Mouse (Mus musculus) kidney, embryonic 14.5 days (tissue): ENCODE data around the gene Pa2g4. TPM values are rescaled to one million over a fixed set of nuclear protein-coding genes. Genes with fewer than 3 reads are reported as not detected.

ENCODE experiments used
- ATAC-seq: fragments of 200-750 bp; cut with Nextera tagmentation; 2 replicates; pipeline ENCODE4 v1.8.0; 2017; ENCODE audit warnings: moderate number of reproducible peaks, mild to moderate bottlenecking, moderate TSS enrichment, moderate library complexity; ENCODE audit not compliant: low FRiP score, low TSS enrichment
- H3K27ac ChIP-seq: fragments of 300-500 bp; sonication (generic); 2 replicates; pipeline ENCODE4 v1.5.1; 2014; ENCODE audit warnings: low read depth, mild to moderate bottlenecking, low read length, moderate library complexity, mixed read lengths
- H3K27me3 ChIP-seq: fragments of 300-500 bp; sonication (generic); 2 replicates; pipeline ENCODE4 v1.6.1; 2014; ENCODE audit warnings: mild to moderate bottlenecking, low read length; ENCODE audit not compliant: control insufficient read depth, insufficient read depth
- H3K36me3 ChIP-seq: fragments of 300-500 bp; sonication (generic); 2 replicates; pipeline ENCODE4 v1.6.1; 2014; ENCODE audit warnings: low read length, mixed read lengths; ENCODE audit not compliant: control insufficient read depth, insufficient read depth
- H3K4me1 ChIP-seq: fragments of 300-500 bp; sonication (generic); 2 replicates; pipeline ENCODE4 v1.6.1; 2014; ENCODE audit warnings: low read length, mixed read lengths; ENCODE audit not compliant: control insufficient read depth, insufficient read depth
- H3K4me2 ChIP-seq: fragments of 300-500 bp; sonication (generic); replicated peaks from 2 replicates; pipeline ENCODE4 v1.6.1; 2014; ENCODE audit warnings: low read depth, mild to moderate bottlenecking, low read length
- H3K4me3 ChIP-seq: fragments of 300-500 bp; sonication (generic); 2 replicates; pipeline ENCODE4 v1.5.1; 2014; ENCODE audit warnings: mild to moderate bottlenecking, low read length
- H3K9ac ChIP-seq: fragments of 300-500 bp; sonication (generic); 2 replicates; pipeline ENCODE4 v1.6.1; 2014; ENCODE audit warnings: low read depth, mild to moderate bottlenecking, low read length, moderate library complexity
- H3K9me3 ChIP-seq: fragments of 300-500 bp; sonication (generic); 2 replicates; pipeline ENCODE4 v1.6.1; 2016; ENCODE audit warnings: low read length; ENCODE audit not compliant: control insufficient read depth
- WGBS: fragments of 180-500 bp; shearing (Covaris S2); extraction: QIAGEN DNeasy Blood & Tissue Kit; methylation state at CpG from one replicate; pipeline ENCODE4 v1.1.7; 2014; 5-methylcytosine and 5-hydroxymethylcytosine counted together
- microRNA-seq: library from miRNA; unstranded; fragments of <30 nt; microRNA quantifications from one replicate; pipeline ENCODE4, GENCODE M21; 2016
- polyA plus RNA-seq: library from polyadenylated mRNA; unstranded; fragments of >200 nt; fragmentation: Nextera tagmentation; extraction: Ambion mirVana; gene quantifications from 2 replicates; pipeline ENCODE4 v1.2.1, GENCODE M21; 2014

The Pa2g4 gene
- polyA plus RNA-seq, 1 experiment from 2014 or later: 254 TPM

DNA sequence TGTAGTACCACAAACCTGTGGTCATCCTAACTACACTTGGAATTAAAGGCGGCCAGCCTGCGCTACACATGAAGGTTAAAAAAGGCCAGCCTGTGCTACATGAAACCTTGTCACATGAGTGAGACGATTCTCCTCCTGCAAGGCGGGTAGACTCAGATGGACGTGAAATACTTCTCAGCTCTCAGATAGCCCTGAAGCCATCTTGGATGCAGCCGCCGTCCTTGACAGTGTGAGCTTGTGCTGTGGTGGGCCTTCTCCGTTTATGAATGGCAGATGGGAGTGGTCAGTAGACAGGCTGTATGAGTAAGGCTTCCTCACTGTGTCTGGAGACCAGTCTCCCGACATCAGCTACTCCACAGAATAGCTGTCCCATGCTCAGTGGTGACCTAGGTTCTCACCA, 56.6 kb downstream of the Pa2g4 start:
- Histone ChIP-seq H3K9me3 (no peaks in the 10 kb centered on the region), H3K4me3 (no peak overlapping the region), H3K9ac (no peak overlapping the region), H3K4me1 (no peaks in the 10 kb centered on the region), H3K27ac (no peak overlapping the region), H3K4me2 (no peak overlapping the region), H3K27me3 (no peaks in the 10 kb centered on the region), H3K36me3 (peaks cover 5% of the 10 kb centered on the region; the same call in 1 of the 2 replicates)
- 86% methylated on average over 9 of the region's 9 CpGs for WGBS
- ATAC-seq: no peak

DNA sequence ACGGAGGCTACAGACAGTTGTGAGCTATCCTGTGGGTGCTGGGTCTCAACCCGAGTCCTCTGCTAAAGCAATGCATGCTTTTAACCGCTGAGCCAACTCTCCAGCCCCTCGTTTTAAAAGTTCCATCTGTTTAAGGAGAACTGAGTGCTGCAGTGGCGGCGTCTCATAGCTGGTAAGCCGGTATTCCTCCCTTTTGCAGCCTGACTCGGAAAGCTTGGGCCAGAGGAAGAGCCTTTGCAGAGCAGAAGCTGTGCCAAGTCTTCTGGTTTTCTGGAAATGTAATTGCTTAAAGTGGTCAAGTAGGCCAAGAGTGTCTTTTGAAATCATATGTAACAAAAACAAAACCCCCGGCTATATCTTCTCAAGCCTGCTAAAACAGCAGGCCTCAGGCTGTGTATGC, 57.5 kb downstream of the Pa2g4 start:
- Histone ChIP-seq H3K4me1 (no peaks in the 10 kb centered on the region), H3K4me3 (no peak overlapping the region), H3K27me3 (no peaks in the 10 kb centered on the region), H3K36me3 (peaks cover 5% of the 10 kb centered on the region; the same call in 1 of the 2 replicates), H3K27ac (no peak overlapping the region), H3K9ac (no peak overlapping the region), H3K4me2 (no peak overlapping the region), H3K9me3 (no peaks in the 10 kb centered on the region)
- 85% methylated on average over 9 of the region's 9 CpGs for WGBS
- ATAC-seq: no peak

Small RNAs within 50 kb of the gene (microRNA-seq; reads per million reads assigned to microRNA genes)
- not detected for gene Gm47275
- not detected for gene Mir6916
- gene Mir6917: not detected

Other genes with a start within 250 kb of the Pa2g4 start
- gene Cnpy2, start 243.5 kb downstream of the Pa2g4 start, polyA plus RNA-seq: 347 and 389 TPM in 2 replicates
- 135 and 225 TPM in 2 replicates for gene Cs, start 228.3 kb downstream of the Pa2g4 start, polyA plus RNA-seq
- gene Coq10a, start 197.0 kb downstream of the Pa2g4 start, polyA plus RNA-seq: 15.5 and 18.6 TPM in 2 replicates
- gene Ankrd52, start 188.9 kb downstream of the Pa2g4 start, polyA plus RNA-seq: 12.7 and 19.3 TPM in 2 replicates
- 15.1 and 22.6 TPM in 2 replicates for gene Slc39a5, start 164.8 kb downstream of the Pa2g4 start, polyA plus RNA-seq
- 87.8 and 103 TPM in 2 replicates for gene Nabp2, start 154.5 kb downstream of the Pa2g4 start, polyA plus RNA-seq
- 35.6 and 36.4 TPM in 2 replicates for gene Rnf41, start 154.3 kb downstream of the Pa2g4 start, polyA plus RNA-seq
- 64.8 and 96.7 TPM in 2 replicates for gene Smarcc2, start 106.7 kb downstream of the Pa2g4 start, polyA plus RNA-seq
- gene Myl6, start 71.8 kb downstream of the Pa2g4 start, polyA plus RNA-seq: 921 and 980 TPM in 2 replicates
- gene Myl6b, start 67.3 kb downstream of the Pa2g4 start, polyA plus RNA-seq: 3.2 and 3.5 TPM in 2 replicates
- 9.9 and 16.1 TPM in 2 replicates for gene Esyt1, start 40.1 kb downstream of the Pa2g4 start, polyA plus RNA-seq
- gene Zc3h10, start 18.2 kb downstream of the Pa2g4 start, polyA plus RNA-seq: 11.3 and 13.5 TPM in 2 replicates
- gene Rpl41, start 16.7 kb downstream of the Pa2g4 start, polyA plus RNA-seq: 4,683 and 5,796 TPM in 2 replicates
- gene Erbb3, start 23.7 kb upstream of the Pa2g4 start, polyA plus RNA-seq: 5.1 and 11.8 TPM in 2 replicates
- gene Rps26, start 60.8 kb upstream of the Pa2g4 start, polyA plus RNA-seq: 1,019 and 1,352 TPM in 2 replicates
- gene Ikzf4, start 80.0 kb upstream of the Pa2g4 start, polyA plus RNA-seq: 1.8 and 2.8 TPM in 2 replicates
- 6.8 and 10.1 TPM in 2 replicates for gene Suox, start 108.1 kb upstream of the Pa2g4 start, polyA plus RNA-seq
- 34.9 and 54.6 TPM in 2 replicates for gene Rab5b, start 130.3 kb upstream of the Pa2g4 start, polyA plus RNA-seq
- gene Pmel, start 138.2 kb upstream of the Pa2g4 start, polyA plus RNA-seq: 1.0 and 2.6 TPM in 2 replicates
- 98.1 and 103 TPM in 2 replicates for gene Cdk2, start 139.0 kb upstream of the Pa2g4 start, polyA plus RNA-seq
- 4.1 and 4.7 TPM in 2 replicates for gene Dgka, start 178.9 kb upstream of the Pa2g4 start, polyA plus RNA-seq
- 41.3 and 55.4 TPM in 2 replicates for gene Pym1, start 181.9 kb upstream of the Pa2g4 start, polyA plus RNA-seq
- 0.24 and 0.60 TPM in 2 replicates for gene Mmp19, start 224.9 kb upstream of the Pa2g4 start, polyA plus RNA-seq
- 25.8 and 36.9 TPM in 2 replicates for gene Dnajc14, start 238.1 kb upstream of the Pa2g4 start, polyA plus RNA-seq
- 14.6 and 15.9 TPM in 2 replicates for gene Tmem198b, start 238.4 kb upstream of the Pa2g4 start, polyA plus RNA-seq